ENCODE assay signal across 8 mouse cellular contexts in genomic region chr16:20715566-20715965, GRCm38 (mm10). TPM values are rescaled to one million over a fixed set of nuclear protein-coding genes. Genes with fewer than 3 reads are reported as not detected.
DNase-seq lines count a peak whose midpoint lies in the region; ATAC-seq lines count a peak whose summit lies in the region.

No protein-coding gene starts in this region.

- no peak for DNase-seq in lung, postnatal 36 days
- DNase-seq in embryonic facial prominence, embryonic 14.5 days (ENCODE audit: low spot score) = no peak
- DNase-seq in intestine, embryonic 14.5 days (ENCODE audit: low spot score) = no peak
- DNase-seq in embryo, embryonic 10 days (ENCODE audit: low spot score) = no peak
- no peak for DNase-seq in right cerebral cortex, postnatal 14 days
- DNase-seq in thymus, postnatal 0 days (ENCODE audit: low spot score) = no peak

- H3K27me3 ChIP-seq in lung, embryonic 15.5 days = no peaks in the 10 kb centered on the region
- no peaks in the 10 kb centered on the region for H3K27me3 ChIP-seq in embryonic facial prominence, embryonic 14.5 days (replicated peaks; ENCODE audit: control insufficient read depth, insufficient read depth, low read length)
- no peaks in the 10 kb centered on the region for H3K27me3 ChIP-seq in intestine, embryonic 14.5 days (replicated peaks; ENCODE audit: control insufficient read depth, insufficient read depth, low read length)
- no peaks in the 10 kb centered on the region for H3K27me3 ChIP-seq in neural tube, embryonic 13.5 days

- WGBS in lung, embryonic 15.5 days = 3% methylated on average over 12 of the region's 12 CpGs
- WGBS in embryonic facial prominence, embryonic 14.5 days = 1% methylated on average over 10 of the region's 12 CpGs
- 1% methylated on average over 12 of the region's 12 CpGs for WGBS in intestine, embryonic 14.5 days
- 1% methylated on average over 12 of the region's 12 CpGs for WGBS in neural tube, embryonic 13.5 days

- peak overlapping the region; percentile 68 for H3K4me3 ChIP-seq in lung, embryonic 15.5 days
- peak overlapping the region; percentile 71 for H3K4me3 ChIP-seq in embryonic facial prominence, embryonic 14.5 days (ENCODE audit: low read depth, low read length)
- peak overlapping the region; percentile 61 for H3K4me3 ChIP-seq in intestine, embryonic 14.5 days (ENCODE audit: low read depth, low read length)
- peak overlapping the region; percentile 73 for H3K4me3 ChIP-seq in neural tube, embryonic 13.5 days

- H3K27ac ChIP-seq in lung, embryonic 15.5 days = peak overlapping the region; percentile 97
- peak overlapping the region; percentile 98 for H3K27ac ChIP-seq in embryonic facial prominence, embryonic 14.5 days (replicated peaks; ENCODE audit: low read depth, low read length)
- H3K27ac ChIP-seq in intestine, embryonic 14.5 days (ENCODE audit: low read depth) = peak overlapping the region; percentile 95
- peak overlapping the region; percentile 93 for H3K27ac ChIP-seq in neural tube, embryonic 13.5 days (replicated peaks)

- H3K36me3 ChIP-seq in lung, embryonic 15.5 days = 0 out of 2 replicates have a peak, but pooled peaks cover 6% of the 10 kb centered on the region
- H3K36me3 ChIP-seq in embryonic facial prominence, embryonic 14.5 days (ENCODE audit: control insufficient read depth, insufficient read depth, low read length) = peaks cover 38% of the 10 kb centered on the region
- peaks cover 35% of the 10 kb centered on the region for H3K36me3 ChIP-seq in intestine, embryonic 14.5 days (ENCODE audit: control insufficient read depth, insufficient read depth, low read length)
- peaks cover 35% of the 10 kb centered on the region for H3K36me3 ChIP-seq in neural tube, embryonic 13.5 days

- no peak for ATAC-seq in lung, embryonic 15.5 days (ENCODE audit: borderline replicate concordance, extremely low read depth, low FRiP score, low TSS enrichment)
- ATAC-seq in embryonic facial prominence, embryonic 14.5 days (ENCODE audit: low read depth) = no peak
- ATAC-seq in intestine, embryonic 14.5 days (replicated peaks; ENCODE audit: low FRiP score, low TSS enrichment, low read depth) = no peak
- no peak for ATAC-seq in neural tube, embryonic 13.5 days (ENCODE audit: low read depth)

- no peaks in the 10 kb centered on the region for H3K9me3 ChIP-seq in lung, embryonic 15.5 days
- no peaks in the 10 kb centered on the region for H3K9me3 ChIP-seq in embryonic facial prominence, embryonic 14.5 days (ENCODE audit: control insufficient read depth, low read length)
- no peaks in the 10 kb centered on the region for H3K9me3 ChIP-seq in intestine, embryonic 14.5 days (ENCODE audit: control insufficient read depth, low read length)
- H3K9me3 ChIP-seq in neural tube, embryonic 13.5 days = no peaks in the 10 kb centered on the region

- peak overlapping the region; percentile 91 for H3K4me2 ChIP-seq in lung, embryonic 15.5 days
- H3K4me2 ChIP-seq in embryonic facial prominence, embryonic 14.5 days (ENCODE audit: low read depth, low read length) = peak overlapping the region; percentile 92
- peak overlapping the region; percentile 86 for H3K4me2 ChIP-seq in intestine, embryonic 14.5 days (ENCODE audit: low read length)
- H3K4me2 ChIP-seq in neural tube, embryonic 13.5 days = peak overlapping the region; percentile 84

- H3K9ac ChIP-seq in lung, embryonic 15.5 days = peak overlapping the region; percentile 67
- H3K9ac ChIP-seq in embryonic facial prominence, embryonic 14.5 days (ENCODE audit: low read depth, low read length) = peak overlapping the region; percentile 81
- peak overlapping the region; percentile 65 for H3K9ac ChIP-seq in intestine, embryonic 14.5 days (ENCODE audit: low read length)
- H3K9ac ChIP-seq in neural tube, embryonic 13.5 days = peak overlapping the region; percentile 90

- H3K4me1 ChIP-seq in lung, embryonic 15.5 days = peaks cover 30% of the 10 kb centered on the region
- peaks cover 19% of the 10 kb centered on the region for H3K4me1 ChIP-seq in embryonic facial prominence, embryonic 14.5 days (ENCODE audit: control insufficient read depth, insufficient read depth, low read length)
- H3K4me1 ChIP-seq in intestine, embryonic 14.5 days (replicated peaks; ENCODE audit: control insufficient read depth, insufficient read depth, low read length) = peaks cover 20% of the 10 kb centered on the region
- peaks cover 52% of the 10 kb centered on the region for H3K4me1 ChIP-seq in neural tube, embryonic 13.5 days (replicated peaks)

RNA-seq across cellular contexts. Expression of gene Polr2h, which starts 1.9 kb away (rescaled TPM):
- polyA plus RNA-seq in lung, embryonic 15.5 days (2015; fragmentation: Nextera tagmentation; extraction: Ambion mirVana) = 86.6 and 101 TPM in 2 replicates
- polyA plus RNA-seq in embryonic facial prominence, embryonic 14.5 days (2014; fragmentation: Nextera tagmentation; extraction: Ambion mirVana) = 107 and 115 TPM in 2 replicates
- polyA plus RNA-seq in intestine, embryonic 14.5 days (2014; fragmentation: Nextera tagmentation; extraction: Ambion mirVana) = 125 and 133 TPM in 2 replicates
- polyA plus RNA-seq in neural tube, embryonic 13.5 days (2015; fragmentation: Nextera tagmentation; extraction: Ambion mirVana) = 89.9 and 92.3 TPM in 2 replicates
- 116 and 117 TPM in 2 replicates for polyA plus RNA-seq in thymus, postnatal 0 days (2015; fragmentation: Nextera tagmentation; extraction: Ambion mirVana)

RNA-seq across cellular contexts. Expression of gene Clcn2, which starts 2.0 kb away (rescaled TPM):
- polyA plus RNA-seq in lung, embryonic 15.5 days (2015; fragmentation: Nextera tagmentation; extraction: Ambion mirVana) = 7.2 and 8.6 TPM in 2 replicates
- polyA plus RNA-seq in embryonic facial prominence, embryonic 14.5 days (2014; fragmentation: Nextera tagmentation; extraction: Ambion mirVana) = 11.9 and 13.3 TPM in 2 replicates
- 15.1 and 15.9 TPM in 2 replicates for polyA plus RNA-seq in intestine, embryonic 14.5 days (2014; fragmentation: Nextera tagmentation; extraction: Ambion mirVana)
- 30.8 and 31.4 TPM in 2 replicates for polyA plus RNA-seq in neural tube, embryonic 13.5 days (2015; fragmentation: Nextera tagmentation; extraction: Ambion mirVana)
- polyA plus RNA-seq in thymus, postnatal 0 days (2015; fragmentation: Nextera tagmentation; extraction: Ambion mirVana) = 5.3 and 7.1 TPM in 2 replicates

RNA-seq across cellular contexts. Expression of gene Chrd, which starts 17.4 kb away (rescaled TPM):
- 3.8 and 4.1 TPM in 2 replicates for polyA plus RNA-seq in lung, embryonic 15.5 days (2015; fragmentation: Nextera tagmentation; extraction: Ambion mirVana)
- polyA plus RNA-seq in embryonic facial prominence, embryonic 14.5 days (2014; fragmentation: Nextera tagmentation; extraction: Ambion mirVana) = 9.1 and 11.7 TPM in 2 replicates
- polyA plus RNA-seq in intestine, embryonic 14.5 days (2014; fragmentation: Nextera tagmentation; extraction: Ambion mirVana) = 3.7 and 4.2 TPM in 2 replicates
- 5.8 and 6.9 TPM in 2 replicates for polyA plus RNA-seq in neural tube, embryonic 13.5 days (2015; fragmentation: Nextera tagmentation; extraction: Ambion mirVana)
- 0.91 and 1.3 TPM in 2 replicates for polyA plus RNA-seq in thymus, postnatal 0 days (2015; fragmentation: Nextera tagmentation; extraction: Ambion mirVana)

RNA-seq across cellular contexts. Expression of gene Thpo, which starts 18.7 kb away (rescaled TPM):
- polyA plus RNA-seq in lung, embryonic 15.5 days (2015; fragmentation: Nextera tagmentation; extraction: Ambion mirVana) = 0.51 and 0.68 TPM in 2 replicates
- 0.54 and 0.89 TPM in 2 replicates for polyA plus RNA-seq in embryonic facial prominence, embryonic 14.5 days (2014; fragmentation: Nextera tagmentation; extraction: Ambion mirVana)
- polyA plus RNA-seq in intestine, embryonic 14.5 days (2014; fragmentation: Nextera tagmentation; extraction: Ambion mirVana) = 1.2 and 1.6 TPM in 2 replicates
- polyA plus RNA-seq in neural tube, embryonic 13.5 days (2015; fragmentation: Nextera tagmentation; extraction: Ambion mirVana) = 0.99 and 1.5 TPM in 2 replicates
- polyA plus RNA-seq in thymus, postnatal 0 days (2015; fragmentation: Nextera tagmentation; extraction: Ambion mirVana) = 0.12 and 0.26 TPM in 2 replicates

RNA-seq across cellular contexts. Expression of gene Fam131a, which starts 22.5 kb away (rescaled TPM):
- 4.9 and 6.3 TPM in 2 replicates for polyA plus RNA-seq in lung, embryonic 15.5 days (2015; fragmentation: Nextera tagmentation; extraction: Ambion mirVana)
- polyA plus RNA-seq in embryonic facial prominence, embryonic 14.5 days (2014; fragmentation: Nextera tagmentation; extraction: Ambion mirVana) = 10.9 and 11.2 TPM in 2 replicates
- 8.7 and 9.1 TPM in 2 replicates for polyA plus RNA-seq in intestine, embryonic 14.5 days (2014; fragmentation: Nextera tagmentation; extraction: Ambion mirVana)
- 26.3 and 27.8 TPM in 2 replicates for polyA plus RNA-seq in neural tube, embryonic 13.5 days (2015; fragmentation: Nextera tagmentation; extraction: Ambion mirVana)
- 2.1 and 2.3 TPM in 2 replicates for polyA plus RNA-seq in thymus, postnatal 0 days (2015; fragmentation: Nextera tagmentation; extraction: Ambion mirVana)
